Mouse (Mus musculus): Measurements from ENCODE around the gene Auts2. TPM values are rescaled to one million over a fixed set of nuclear protein-coding genes. Genes with fewer than 3 reads are reported as not detected.

The Auts2 gene
- polyA plus RNA-seq, 1 experiment from 2014 or later, result 1.0 TPM

- WGBS (ENCODE audit: insufficient replicate concordance), result 84% methylated on average over 8 of the region's 8 CpGs
- Histone ChIP-seq H3K4me3 (ENCODE audit: low read depth, low read length) (no peak overlapping the region), H3K27ac (ENCODE audit: low read depth) (no peak overlapping the region), H3K9ac (replicated peaks) (no peak overlapping the region), H3K4me2 (ENCODE audit: low read depth, low read length) (no peak overlapping the region), H3K4me1 (ENCODE audit: insufficient read depth) (no peaks in the 10 kb centered on the region; the same call in 1 of the 2 replicates), H3K9me3 (ENCODE audit: low read length) (no peaks in the 10 kb centered on the region), H3K27me3 (ENCODE audit: insufficient read depth, low read length) (no peaks in the 10 kb centered on the region), H3K36me3 (replicated peaks; ENCODE audit: insufficient read depth, low read length) (no peaks in the 10 kb centered on the region)
- ATAC-seq (no peak), DNase-seq (no peak)
- TF ChIP-seq CTCF (IDR thresholded peaks at IDR 0.05; ENCODE audit: low read depth) (no peak), EP300 (IDR thresholded peaks at IDR 0.05; ENCODE audit: low read depth) (no peak)
Observed at GRCm38 (mm10) chr5:131826362-131827261, 716.5 kb downstream of the Auts2 start.

GRCm38 (mm10) chr5:131825421-131825820, 717.7 kb downstream of the Auts2 start:
- TF ChIP-seq CTCF (IDR thresholded peaks at IDR 0.05; ENCODE audit: low read depth), result no peak
- TF ChIP-seq EP300 (IDR thresholded peaks at IDR 0.05; ENCODE audit: low read depth), result no peak
- Histone ChIP-seq H3K27me3 (ENCODE audit: insufficient read depth, low read length) (no peaks in the 10 kb centered on the region), H3K9ac (replicated peaks) (no peak overlapping the region), H3K4me2 (ENCODE audit: low read depth, low read length) (no peak overlapping the region), H3K36me3 (replicated peaks; ENCODE audit: insufficient read depth, low read length) (no peaks in the 10 kb centered on the region), H3K4me1 (ENCODE audit: insufficient read depth) (no peaks in the 10 kb centered on the region; the same call in 1 of the 2 replicates), H3K4me3 (ENCODE audit: low read depth, low read length) (no peak overlapping the region), H3K27ac (ENCODE audit: low read depth) (no peak overlapping the region), H3K9me3 (ENCODE audit: low read length) (no peaks in the 10 kb centered on the region)
- DNase-seq (no peak), ATAC-seq (no peak)
- 67% methylated on average over 3 of the region's 3 CpGs for WGBS (ENCODE audit: insufficient replicate concordance)

- no peaks in the 10 kb centered on the region for H3K27me3 ChIP-seq (ENCODE audit: insufficient read depth, low read length)
- no peak overlapping the region for H3K4me3 ChIP-seq (ENCODE audit: low read depth, low read length)
- ATAC-seq, result no peak
- H3K9ac ChIP-seq (replicated peaks), result no peak overlapping the region
- no peak overlapping the region for H3K4me2 ChIP-seq (ENCODE audit: low read depth, low read length)
- 74% methylated on average over 11 of the region's 11 CpGs for WGBS (ENCODE audit: insufficient replicate concordance)
- no peak for DNase-seq
- TF ChIP-seq EP300 (IDR thresholded peaks at IDR 0.05; ENCODE audit: low read depth) (no peak), CTCF (IDR thresholded peaks at IDR 0.05; ENCODE audit: low read depth) (no peak)
- no peak overlapping the region for H3K27ac ChIP-seq (ENCODE audit: low read depth)
- no peaks in the 10 kb centered on the region for H3K9me3 ChIP-seq (ENCODE audit: low read length)
- H3K4me1 ChIP-seq (ENCODE audit: insufficient read depth), result no peaks in the 10 kb centered on the region; the same call in 1 of the 2 replicates
- H3K36me3 ChIP-seq (replicated peaks; ENCODE audit: insufficient read depth, low read length), result no peaks in the 10 kb centered on the region
Observed at GRCm38 (mm10) chr5:131824197-131824991, 718.8 kb downstream of the Auts2 start.

GRCm38 (mm10) chr5:131821461-131821860, 721.7 kb downstream of the Auts2 start:
- Histone ChIP-seq H3K36me3 (replicated peaks; ENCODE audit: insufficient read depth, low read length) (no peaks in the 10 kb centered on the region), H3K9ac (replicated peaks) (no peak overlapping the region), H3K27ac (ENCODE audit: low read depth) (no peak overlapping the region), H3K4me3 (ENCODE audit: low read depth, low read length) (no peak overlapping the region), H3K9me3 (ENCODE audit: low read length) (no peaks in the 10 kb centered on the region), H3K4me1 (ENCODE audit: insufficient read depth) (no peaks in the 10 kb centered on the region), H3K27me3 (ENCODE audit: insufficient read depth, low read length) (no peaks in the 10 kb centered on the region), H3K4me2 (ENCODE audit: low read depth, low read length) (no peak overlapping the region)
- TF ChIP-seq EP300 (IDR thresholded peaks at IDR 0.05; ENCODE audit: low read depth) (no peak), CTCF (IDR thresholded peaks at IDR 0.05; ENCODE audit: low read depth) (no peak)
- ATAC-seq (no peak), DNase-seq (no peak)
- WGBS (ENCODE audit: insufficient replicate concordance), result 53% methylated on average over 4 of the region's 4 CpGs

GRCm38 (mm10) chr5:131819251-131819691, 723.9 kb downstream of the Auts2 start:
- no peak overlapping the region for H3K9ac ChIP-seq (replicated peaks)
- no peak for ATAC-seq
- DNase-seq, result no peak
- H3K27ac ChIP-seq (ENCODE audit: low read depth), result no peak overlapping the region
- H3K27me3 ChIP-seq (ENCODE audit: insufficient read depth, low read length), result no peaks in the 10 kb centered on the region
- H3K36me3 ChIP-seq (replicated peaks; ENCODE audit: insufficient read depth, low read length), result no peaks in the 10 kb centered on the region
- H3K4me3 ChIP-seq (ENCODE audit: low read depth, low read length), result no peak overlapping the region
- no peak overlapping the region for H3K4me2 ChIP-seq (ENCODE audit: low read depth, low read length)
- no peaks in the 10 kb centered on the region for H3K9me3 ChIP-seq (ENCODE audit: low read length)
- H3K4me1 ChIP-seq (ENCODE audit: insufficient read depth), result no peaks in the 10 kb centered on the region
- 88% methylated on average over 15 of the region's 15 CpGs for WGBS (ENCODE audit: insufficient replicate concordance)
- TF ChIP-seq EP300 (IDR thresholded peaks at IDR 0.05; ENCODE audit: low read depth), result no peak
- no peak for TF ChIP-seq CTCF (IDR thresholded peaks at IDR 0.05; ENCODE audit: low read depth)

GRCm38 (mm10) chr5:131815498-131815897, 727.6 kb downstream of the Auts2 start:
- no peak overlapping the region for H3K4me3 ChIP-seq (ENCODE audit: low read depth, low read length)
- TF ChIP-seq EP300 (IDR thresholded peaks at IDR 0.05; ENCODE audit: low read depth), result no peak
- no peak for TF ChIP-seq CTCF (IDR thresholded peaks at IDR 0.05; ENCODE audit: low read depth)
- no peaks in the 10 kb centered on the region for H3K4me1 ChIP-seq (ENCODE audit: insufficient read depth)
- no peak overlapping the region for H3K4me2 ChIP-seq (ENCODE audit: low read depth, low read length)
- DNase-seq, result no peak
- no peaks in the 10 kb centered on the region for H3K36me3 ChIP-seq (replicated peaks; ENCODE audit: insufficient read depth, low read length)
- no peaks in the 10 kb centered on the region for H3K9me3 ChIP-seq (ENCODE audit: low read length)
- no peak for ATAC-seq
- H3K27ac ChIP-seq (ENCODE audit: low read depth), result no peak overlapping the region; the same call in 1 of the 2 replicates
- H3K9ac ChIP-seq (replicated peaks), result no peak overlapping the region
- 43% methylated on average over 3 of the region's 3 CpGs for WGBS (ENCODE audit: insufficient replicate concordance)
- H3K27me3 ChIP-seq (ENCODE audit: insufficient read depth, low read length), result no peaks in the 10 kb centered on the region
